Mouse (Mus musculus): ENCODE results near the gene Slc24a4.

- TF ChIP-seq POLR2A (IDR thresholded peaks at IDR 0.05; ENCODE audit: insufficient read depth, low read length): no peak
- no peak for TF ChIP-seq CTCF (IDR thresholded peaks at IDR 0.05; ENCODE audit: low read depth, low read length)
- no peak for TF ChIP-seq EP300 (IDR thresholded peaks at IDR 0.05; ENCODE audit: insufficient read depth, low read depth, low read length)
Measured at GRCm38 (mm10) chr12:102154815-102155214, 26.3 kb downstream of the Slc24a4 start.
